Mouse (Mus musculus) neural tube, embryonic 14.5 days (tissue): ENCODE results near the gene Gm20388. TPM values are rescaled to one million over a fixed set of nuclear protein-coding genes. Genes with fewer than 3 reads are reported as not detected.

Source experiments
- ATAC-seq: fragments of 200-750 bp; cut with Nextera tagmentation; 2 replicates; pipeline ENCODE4 v1.8.0; 2017; ENCODE audit warnings: low read depth, mild to moderate bottlenecking, moderate TSS enrichment, moderate library complexity
- H3K27ac ChIP-seq: fragments of 300-500 bp; sonication (generic); 2 replicates; pipeline ENCODE4 v1.5.1; 2014; ENCODE audit warnings: low read depth, mild to moderate bottlenecking, control low read depth, low read length, moderate library complexity, mixed read lengths
- H3K27me3 ChIP-seq: fragments of 300-500 bp; sonication (generic); 2 replicates; pipeline ENCODE4 v1.6.1; 2014; ENCODE audit warnings: low read length; ENCODE audit not compliant: control insufficient read depth, insufficient read depth
- H3K36me3 ChIP-seq: fragments of 300-500 bp; sonication (generic); 2 replicates; pipeline ENCODE4 v1.6.1; 2014; ENCODE audit warnings: low read length, mixed read lengths; ENCODE audit not compliant: control insufficient read depth, insufficient read depth
- H3K4me1 ChIP-seq: fragments of 300-500 bp; sonication (generic); 2 replicates; pipeline ENCODE4 v1.6.1; 2014; ENCODE audit warnings: low read length; ENCODE audit not compliant: control insufficient read depth, insufficient read depth
- H3K4me2 ChIP-seq: fragments of 300-500 bp; sonication (generic); 2 replicates; pipeline ENCODE4 v1.6.1; 2014; ENCODE audit warnings: mild to moderate bottlenecking, low read depth, low read length, control low read depth
- H3K4me3 ChIP-seq: fragments of 300-500 bp; sonication (generic); 2 replicates; pipeline ENCODE4 v1.5.1; 2014; ENCODE audit warnings: low read depth, low read length, control low read depth, mixed read lengths
- H3K9ac ChIP-seq: fragments of 300-500 bp; sonication (generic); replicated peaks from 2 replicates; pipeline ENCODE4 v1.6.1; 2014; ENCODE audit warnings: low read depth, mild to moderate bottlenecking, control low read depth, low read length, mixed read lengths
- H3K9me3 ChIP-seq: fragments of 300-500 bp; sonication (generic); 2 replicates; pipeline ENCODE4 v1.6.1; 2016; ENCODE audit warnings: low read length; ENCODE audit not compliant: control insufficient read depth
- WGBS: fragments of 180-500 bp; shearing (Covaris S2); extraction: QIAGEN DNeasy Blood & Tissue Kit; methylation state at CpG from one replicate; pipeline ENCODE4 v1.1.7; 2014; 5-methylcytosine and 5-hydroxymethylcytosine counted together
- polyA plus RNA-seq: library from polyadenylated mRNA; unstranded; fragments of >200 nt; fragmentation: Nextera tagmentation; extraction: Ambion mirVana; gene quantifications from 2 replicates; pipeline ENCODE4 v1.2.1, GENCODE M21; 2014

Gene Gm20388
- polyA plus RNA-seq, 1 experiment from 2014 or later = 10.3 TPM

- no peak for ATAC-seq
- Histone ChIP-seq H3K4me3 (no peak overlapping the region), H3K9ac (no peak overlapping the region), H3K36me3 (no peaks in the 10 kb centered on the region), H3K4me1 (peaks cover 11% of the 10 kb centered on the region), H3K4me2 (no peak overlapping the region), H3K27ac (no peak overlapping the region), H3K27me3 (no peaks in the 10 kb centered on the region), H3K9me3 (no peaks in the 10 kb centered on the region)
- WGBS = 82% methylated on average over 2 of the region's 2 CpGs
Observed at GRCm38 (mm10) chr8:122945775-122946174, 3035.1 kb downstream of the Gm20388 start.

- no peak overlapping the region for H3K9ac ChIP-seq
- no peak overlapping the region for H3K4me3 ChIP-seq
- no peaks in the 10 kb centered on the region for H3K9me3 ChIP-seq
- no peak overlapping the region for H3K27ac ChIP-seq
- no peak for ATAC-seq
- H3K36me3 ChIP-seq = no peaks in the 10 kb centered on the region
- H3K27me3 ChIP-seq = no peaks in the 10 kb centered on the region
- 84% methylated on average over 5 of the region's 5 CpGs for WGBS
- no peak overlapping the region for H3K4me2 ChIP-seq
- H3K4me1 ChIP-seq = peaks cover 8% of the 10 kb centered on the region
Observed at GRCm38 (mm10) chr8:122949701-122950100, 3039.1 kb downstream of the Gm20388 start.

- WGBS = 92% methylated on average over 5 of the region's 5 CpGs
- ATAC-seq = no peak
- no peak overlapping the region for H3K27ac ChIP-seq
- peaks cover 8% of the 10 kb centered on the region for H3K4me1 ChIP-seq
- no peak overlapping the region for H3K9ac ChIP-seq
- no peaks in the 10 kb centered on the region for H3K36me3 ChIP-seq
- H3K4me3 ChIP-seq = no peak overlapping the region
- no peaks in the 10 kb centered on the region for H3K9me3 ChIP-seq
- H3K27me3 ChIP-seq = no peaks in the 10 kb centered on the region
- no peak overlapping the region for H3K4me2 ChIP-seq
Observed at GRCm38 (mm10) chr8:122951456-122951855, 3040.8 kb downstream of the Gm20388 start.

GRCm38 (mm10) chr8:122953028-122953427 is 3042.4 kb downstream of the Gm20388 start:
- Histone ChIP-seq H3K27ac (no peak overlapping the region), H3K36me3 (no peaks in the 10 kb centered on the region), H3K4me2 (no peak overlapping the region), H3K27me3 (no peaks in the 10 kb centered on the region), H3K9me3 (no peaks in the 10 kb centered on the region), H3K4me3 (no peak overlapping the region), H3K4me1 (peaks cover 8% of the 10 kb centered on the region), H3K9ac (no peak overlapping the region)
- no peak for ATAC-seq
- WGBS = 94% methylated on average over 6 of the region's 6 CpGs

- no peak for ATAC-seq
- no peak overlapping the region for H3K4me2 ChIP-seq
- WGBS = 88% methylated on average over 3 of the region's 3 CpGs
- no peaks in the 10 kb centered on the region for H3K36me3 ChIP-seq
- no peak overlapping the region for H3K9ac ChIP-seq
- H3K9me3 ChIP-seq = no peaks in the 10 kb centered on the region
- no peaks in the 10 kb centered on the region for H3K27me3 ChIP-seq
- peaks cover 8% of the 10 kb centered on the region for H3K4me1 ChIP-seq
- no peak overlapping the region for H3K4me3 ChIP-seq
- no peak overlapping the region for H3K27ac ChIP-seq
Observed at GRCm38 (mm10) chr8:122954090-122954799, 3043.6 kb downstream of the Gm20388 start.

- H3K4me1 ChIP-seq = peaks cover 1% of the 10 kb centered on the region; the same call in 1 of the 2 replicates
- no peak overlapping the region for H3K4me3 ChIP-seq
- no peak overlapping the region for H3K27ac ChIP-seq
- H3K9me3 ChIP-seq = no peaks in the 10 kb centered on the region
- no peak overlapping the region for H3K4me2 ChIP-seq
- no peak overlapping the region for H3K9ac ChIP-seq
- H3K27me3 ChIP-seq = no peaks in the 10 kb centered on the region
- ATAC-seq = no peak
- no peaks in the 10 kb centered on the region for H3K36me3 ChIP-seq
Observed at GRCm38 (mm10) chr8:122955195-122955594, 3044.6 kb downstream of the Gm20388 start.

GRCm38 (mm10) chr8:122955997-122956396 is 3045.4 kb downstream of the Gm20388 start:
- no peaks in the 10 kb centered on the region for H3K4me1 ChIP-seq
- no peak overlapping the region for H3K4me3 ChIP-seq
- H3K9ac ChIP-seq = no peak overlapping the region
- H3K27me3 ChIP-seq = no peaks in the 10 kb centered on the region
- H3K9me3 ChIP-seq = no peaks in the 10 kb centered on the region
- no peak overlapping the region for H3K27ac ChIP-seq
- H3K4me2 ChIP-seq = no peak overlapping the region
- WGBS = 88% methylated on average over 3 of the region's 3 CpGs
- ATAC-seq = no peak
- H3K36me3 ChIP-seq = no peaks in the 10 kb centered on the region

- Histone ChIP-seq H3K4me1 (no peaks in the 10 kb centered on the region), H3K9ac (no peak overlapping the region), H3K9me3 (no peaks in the 10 kb centered on the region), H3K4me2 (no peak overlapping the region), H3K36me3 (no peaks in the 10 kb centered on the region), H3K4me3 (no peak overlapping the region), H3K27ac (no peak overlapping the region), H3K27me3 (no peaks in the 10 kb centered on the region)
- ATAC-seq = no peak
- 90% methylated on average over 5 of the region's 5 CpGs for WGBS
Observed at GRCm38 (mm10) chr8:122960323-122960722, 3049.7 kb downstream of the Gm20388 start.

- 18% methylated on average over 1 of the region's 1 CpGs for WGBS
- H3K27me3 ChIP-seq = no peaks in the 10 kb centered on the region
- no peaks in the 10 kb centered on the region for H3K9me3 ChIP-seq
- H3K9ac ChIP-seq = no peak overlapping the region
- no peak overlapping the region for H3K4me3 ChIP-seq
- no peak for ATAC-seq
- H3K4me2 ChIP-seq = no peak overlapping the region
- no peaks in the 10 kb centered on the region for H3K36me3 ChIP-seq
- H3K4me1 ChIP-seq = no peaks in the 10 kb centered on the region
- no peak overlapping the region for H3K27ac ChIP-seq
Observed at GRCm38 (mm10) chr8:122960932-122961331, 3050.3 kb downstream of the Gm20388 start.
